In the genomic region with DNA sequence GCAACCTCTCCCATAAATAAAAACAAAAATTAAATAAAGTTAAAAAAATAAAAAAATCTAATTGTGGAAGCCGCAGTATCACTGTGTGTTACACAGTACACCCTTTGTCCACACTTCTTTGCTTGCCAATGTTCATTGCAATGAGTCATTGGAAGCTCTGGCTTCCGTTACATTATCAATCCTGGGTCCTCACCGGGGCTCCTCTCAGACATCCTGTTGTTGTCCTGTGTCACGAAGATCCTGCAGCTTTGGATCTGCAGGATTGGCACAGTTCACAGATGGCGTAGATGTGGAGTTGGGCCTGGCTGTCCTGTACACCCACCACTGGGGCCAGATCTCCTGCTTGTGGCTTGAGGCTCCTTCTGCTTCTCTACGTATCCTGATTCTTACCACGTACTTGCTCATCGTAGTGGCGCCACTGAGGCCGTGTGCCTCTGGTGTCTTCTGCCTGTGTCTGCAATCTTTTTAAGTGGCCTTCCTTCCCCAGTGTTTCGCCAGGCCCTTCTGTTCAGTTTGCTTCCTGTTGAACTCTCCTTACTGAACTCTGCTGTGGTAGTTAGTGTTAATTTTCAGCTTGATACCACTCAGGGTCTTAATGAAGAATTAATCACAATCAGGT, we compare ENCODE assay signal across 19 mouse cellular contexts. TPM values are rescaled to one million over a fixed set of nuclear protein-coding genes. Genes with fewer than 3 reads are reported as not detected.
A peak's percentile ranks its signal among the peaks of the same experiment; 100 is the strongest.
DNase-seq lines count a peak whose midpoint lies in the region; ATAC-seq and TF ChIP-seq lines count a peak whose summit lies in the region.
"Had no signal": no experiment of that assay in that cellular context is flagged by ENCODE, and none has a peak within 500 bp of the region (broad histone marks: within the 10 kb centered on the region; RNA-seq: fewer than 3 reads in every experiment).

No protein-coding gene starts in this region.

- no peak overlapping the region for H3K4me3 ChIP-seq in layer of hippocampus, adult 2 months
- H3K4me3 ChIP-seq in heart, embryonic 12.5 days: no peak overlapping the region
- H3K4me3 ChIP-seq in liver, embryonic 16.5 days (ENCODE audit: low read depth, low read length): no peak overlapping the region
- H3K4me3 ChIP-seq: forebrain, embryonic 13.5 days; limb, embryonic 12.5 days; midbrain, embryonic 13.5 days; neural tube, embryonic 12.5 days had no signal

- no peaks in the 10 kb centered on the region for H3K27me3 ChIP-seq in heart, embryonic 12.5 days (replicated peaks)
- H3K27me3 ChIP-seq in liver, embryonic 16.5 days (ENCODE audit: control insufficient read depth, insufficient read depth, low read depth, low read length): no peaks in the 10 kb centered on the region
- H3K27me3 ChIP-seq: CH12.LX; forebrain, embryonic 13.5 days; limb, embryonic 12.5 days; midbrain, embryonic 13.5 days; neural tube, embryonic 12.5 days had no signal

- no peak for TF ChIP-seq CTCF in layer of hippocampus, adult 2 months (conservative IDR thresholded peaks at IDR 0.05)

- H3K27ac ChIP-seq in layer of hippocampus, adult 2 months: 0 out of 2 replicates have a peak overlapping the region, but pooled peaks have one; percentile 14
- H3K27ac ChIP-seq in heart, embryonic 12.5 days (ENCODE audit: poor library complexity, severe bottlenecking): 0 out of 2 replicates have a peak overlapping the region, but pooled peaks have one; percentile 1
- H3K27ac ChIP-seq in liver, embryonic 16.5 days (ENCODE audit: low read length): no peak overlapping the region
- H3K27ac ChIP-seq: forebrain, embryonic 13.5 days; hindbrain, embryonic 14.5 days; limb, embryonic 12.5 days; midbrain, embryonic 13.5 days; neural tube, embryonic 12.5 days; stomach, postnatal 0 days had no signal

- no peak for DNase-seq in layer of hippocampus, adult 2 months (ENCODE audit: low spot score in 2 of 2)
- no peak for DNase-seq in layer of hippocampus, postnatal 10 days (ENCODE audit: low spot score in 2 of 2)
- peak; percentile 64 for DNase-seq in Muller cell, postnatal 12 days (ENCODE audit: inconsistent ontology term)
- DNase-seq in adrenal gland, adult 18-20 months (ENCODE audit: low spot score in 2 of 2): no peak
- no peak for DNase-seq in testis, postnatal 14 days (ENCODE audit: low spot score)
- DNase-seq: adrenal gland, postnatal 10 days; gastrocnemius, postnatal 14 days; kidney, postnatal 14 days; spleen, adult 18-20 months; thymus, postnatal 4 days had no signal

- H3K4me2 ChIP-seq in heart, embryonic 12.5 days: no peak overlapping the region
- H3K4me2 ChIP-seq in liver, embryonic 16.5 days (ENCODE audit: low read depth, low read length): no peak overlapping the region
- H3K4me2 ChIP-seq: forebrain, embryonic 13.5 days; hindbrain, embryonic 14.5 days; limb, embryonic 12.5 days; midbrain, embryonic 13.5 days; neural tube, embryonic 12.5 days had no signal

- peaks cover under 1% of the 10 kb centered on the region; the same call in 1 of the 2 replicates for H3K36me3 ChIP-seq in heart, embryonic 12.5 days
- H3K36me3 ChIP-seq in liver, embryonic 16.5 days (ENCODE audit: control insufficient read depth, insufficient read depth): no peaks in the 10 kb centered on the region
- H3K36me3 ChIP-seq: limb, embryonic 12.5 days had no signal

- no peak overlapping the region for H3K9ac ChIP-seq in heart, embryonic 12.5 days
- H3K9ac ChIP-seq in liver, embryonic 16.5 days (ENCODE audit: low read depth, low read length): no peak overlapping the region
- H3K9ac ChIP-seq: forebrain, embryonic 13.5 days; hindbrain, embryonic 14.5 days; limb, embryonic 12.5 days; midbrain, embryonic 13.5 days; neural tube, embryonic 12.5 days had no signal

- no peak for ATAC-seq in heart, embryonic 12.5 days (ENCODE audit: insufficient number of reproducible peaks, low FRiP score)
- ATAC-seq in liver, embryonic 16.5 days (ENCODE audit: low read depth): peak; percentile 12; the same call in 1 of the 2 replicates
- ATAC-seq: forebrain, embryonic 13.5 days; midbrain, embryonic 13.5 days had no signal

- 72% methylated on average over 11 of the region's 11 CpGs for WGBS in heart, embryonic 12.5 days
- WGBS in liver, embryonic 16.5 days (ENCODE audit: insufficient replicate concordance): 42% methylated on average over 11 of the region's 11 CpGs

- H3K4me1 ChIP-seq in heart, embryonic 12.5 days (replicated peaks): peaks cover 39% of the 10 kb centered on the region
- H3K4me1 ChIP-seq in liver, embryonic 16.5 days (ENCODE audit: control insufficient read depth, low read depth, low read length): peaks cover 3% of the 10 kb centered on the region; the same call in 1 of the 2 replicates
- H3K4me1 ChIP-seq: forebrain, embryonic 13.5 days; limb, embryonic 12.5 days; midbrain, embryonic 13.5 days; neural tube, embryonic 12.5 days had no signal

- H3K9me3 ChIP-seq in heart, embryonic 12.5 days (replicated peaks): no peaks in the 10 kb centered on the region
- H3K9me3 ChIP-seq in liver, embryonic 16.5 days (replicated peaks; ENCODE audit: control insufficient read depth, low read length): no peaks in the 10 kb centered on the region
- H3K9me3 ChIP-seq: forebrain, embryonic 13.5 days; limb, embryonic 12.5 days; midbrain, embryonic 13.5 days; neural tube, embryonic 12.5 days had no signal

RNA-seq across cellular contexts. Expression of a gene that starts 57.2 kb away (rescaled TPM):
- total RNA-seq in layer of hippocampus, adult 2 months (2021): 10 to 100 TPM; 38.4 to 40.3 TPM
- 10 to 100 TPM; 65.8 to 70.8 TPM for total RNA-seq in layer of hippocampus, postnatal 10 days (2021)
- polyA plus RNA-seq in heart, embryonic 12.5 days (2016; fragmentation: Nextera tagmentation; extraction: Ambion mirVana): 26.7 and 26.8 TPM in 2 replicates
- 2.8 and 3.2 TPM in 2 replicates for polyA plus RNA-seq in liver, embryonic 16.5 days (2015; fragmentation: Nextera tagmentation; extraction: Ambion mirVana)
- total RNA-seq in adrenal gland, adult 18-20 months (2021): 10 to 100 TPM; 15.9 to 16.5 TPM
- total RNA-seq: CH12.LX had no signal
